11 mouse cellular contexts compared by ENCODE assay signal in genomic region chr19:50441099-50441498, GRCm38 (mm10).
DNase-seq lines count a peak whose midpoint lies in the region; ATAC-seq lines count a peak whose summit lies in the region.
"Had no signal": no experiment of that assay in that cellular context is flagged by ENCODE, and none has a peak within 500 bp of the region (broad histone marks: within the 10 kb centered on the region; RNA-seq: fewer than 3 reads in every experiment).

No protein-coding gene starts in this region.

- WGBS in kidney, embryonic 15.5 days: 24% methylated on average over 4 of the region's 4 CpGs
- WGBS in kidney, embryonic 14.5 days: 14% methylated on average over 4 of the region's 4 CpGs
- WGBS in forebrain, embryonic 13.5 days: 2% methylated on average over 4 of the region's 4 CpGs
- 4% methylated on average over 4 of the region's 4 CpGs for WGBS in hindbrain, embryonic 16.5 days
- 6% methylated on average over 4 of the region's 4 CpGs for WGBS in neural tube, embryonic 15.5 days

- no peak overlapping the region for H3K27ac ChIP-seq in kidney, embryonic 15.5 days
- H3K27ac ChIP-seq in kidney, embryonic 14.5 days (ENCODE audit: low read depth, low read length): no peak overlapping the region
- peak overlapping the region; percentile 63 for H3K27ac ChIP-seq in forebrain, embryonic 13.5 days
- no peak overlapping the region; the same call in 1 of the 2 replicates for H3K27ac ChIP-seq in hindbrain, embryonic 16.5 days (ENCODE audit: low read depth, low read length)
- H3K27ac ChIP-seq in neural tube, embryonic 15.5 days (replicated peaks): no peak overlapping the region
- H3K27ac ChIP-seq: lung, embryonic 15.5 days; stomach, postnatal 0 days had no signal

- H3K4me2 ChIP-seq in kidney, embryonic 15.5 days: peak overlapping the region; percentile 46
- no peak overlapping the region; the same call in 1 of the 2 replicates for H3K4me2 ChIP-seq in kidney, embryonic 14.5 days (replicated peaks; ENCODE audit: low read depth, low read length)
- peak overlapping the region; percentile 55 for H3K4me2 ChIP-seq in forebrain, embryonic 13.5 days
- peak overlapping the region; percentile 43 for H3K4me2 ChIP-seq in hindbrain, embryonic 16.5 days (ENCODE audit: low read length)
- peak overlapping the region; percentile 50 for H3K4me2 ChIP-seq in neural tube, embryonic 15.5 days

- DNase-seq in ovary, adult 18-20 months (ENCODE audit: low spot score): no peak
- no peak for DNase-seq in right cerebral cortex, postnatal 14 days
- DNase-seq: kidney, postnatal 25 days; right cerebral cortex, postnatal 4 days had no signal

- no peak for ATAC-seq in kidney, embryonic 15.5 days (replicated peaks; ENCODE audit: low FRiP score)
- no peak for ATAC-seq in kidney, embryonic 14.5 days (ENCODE audit: low FRiP score, low TSS enrichment)
- peak; percentile 62; the same call in 1 of the 2 replicates for ATAC-seq in forebrain, embryonic 13.5 days
- no peak for ATAC-seq in hindbrain, embryonic 16.5 days
- 0 out of 2 replicates have a peak, but pooled peaks have one; percentile 12 for ATAC-seq in neural tube, embryonic 15.5 days (ENCODE audit: low FRiP score)

- no peak overlapping the region for H3K4me3 ChIP-seq in kidney, embryonic 15.5 days (replicated peaks)
- no peak overlapping the region for H3K4me3 ChIP-seq in kidney, embryonic 14.5 days (ENCODE audit: low read length)
- H3K4me3 ChIP-seq in forebrain, embryonic 13.5 days: no peak overlapping the region
- H3K4me3 ChIP-seq in hindbrain, embryonic 16.5 days (ENCODE audit: low read length): no peak overlapping the region
- H3K4me3 ChIP-seq in neural tube, embryonic 15.5 days (replicated peaks): no peak overlapping the region
- H3K4me3 ChIP-seq: lung, embryonic 15.5 days had no signal

- no peaks in the 10 kb centered on the region for H3K9me3 ChIP-seq in kidney, embryonic 15.5 days (replicated peaks)
- H3K9me3 ChIP-seq in kidney, embryonic 14.5 days (ENCODE audit: control insufficient read depth, low read length): no peaks in the 10 kb centered on the region
- no peaks in the 10 kb centered on the region for H3K9me3 ChIP-seq in forebrain, embryonic 13.5 days (replicated peaks)
- no peaks in the 10 kb centered on the region for H3K9me3 ChIP-seq in hindbrain, embryonic 16.5 days (ENCODE audit: control insufficient read depth, low read length)
- H3K9me3 ChIP-seq in neural tube, embryonic 15.5 days (replicated peaks): no peaks in the 10 kb centered on the region
- H3K9me3 ChIP-seq: lung, embryonic 15.5 days had no signal

- no peaks in the 10 kb centered on the region for H3K36me3 ChIP-seq in kidney, embryonic 15.5 days
- no peaks in the 10 kb centered on the region for H3K36me3 ChIP-seq in kidney, embryonic 14.5 days (ENCODE audit: control insufficient read depth, insufficient read depth, low read length)
- H3K36me3 ChIP-seq in forebrain, embryonic 13.5 days (ENCODE audit: poor library complexity, severe bottlenecking): no peaks in the 10 kb centered on the region
- H3K36me3 ChIP-seq in hindbrain, embryonic 16.5 days (ENCODE audit: control insufficient read depth, insufficient read depth, low read length): no peaks in the 10 kb centered on the region
- H3K36me3 ChIP-seq in neural tube, embryonic 15.5 days: no peaks in the 10 kb centered on the region
- H3K36me3 ChIP-seq: lung, embryonic 15.5 days had no signal

- no peaks in the 10 kb centered on the region for H3K27me3 ChIP-seq in kidney, embryonic 15.5 days
- no peaks in the 10 kb centered on the region for H3K27me3 ChIP-seq in kidney, embryonic 14.5 days (ENCODE audit: control insufficient read depth, insufficient read depth, low read length)
- no peaks in the 10 kb centered on the region; the same call in 1 of the 2 replicates for H3K27me3 ChIP-seq in forebrain, embryonic 13.5 days
- H3K27me3 ChIP-seq in hindbrain, embryonic 16.5 days (replicated peaks; ENCODE audit: control insufficient read depth, insufficient read depth, low read length): no peaks in the 10 kb centered on the region
- H3K27me3 ChIP-seq in neural tube, embryonic 15.5 days (replicated peaks): no peaks in the 10 kb centered on the region
- H3K27me3 ChIP-seq: lung, embryonic 15.5 days had no signal

- H3K9ac ChIP-seq in kidney, embryonic 15.5 days: no peak overlapping the region
- no peak overlapping the region for H3K9ac ChIP-seq in kidney, embryonic 14.5 days (ENCODE audit: low read depth, low read length)
- H3K9ac ChIP-seq in forebrain, embryonic 13.5 days: no peak overlapping the region
- H3K9ac ChIP-seq in hindbrain, embryonic 16.5 days (ENCODE audit: low read depth, low read length): no peak overlapping the region
- no peak overlapping the region for H3K9ac ChIP-seq in neural tube, embryonic 15.5 days (replicated peaks)
- H3K9ac ChIP-seq: lung, embryonic 15.5 days had no signal

- H3K4me1 ChIP-seq in kidney, embryonic 15.5 days: peaks cover 26% of the 10 kb centered on the region
- peaks cover 11% of the 10 kb centered on the region; the same call in 1 of the 2 replicates for H3K4me1 ChIP-seq in kidney, embryonic 14.5 days (ENCODE audit: control insufficient read depth, insufficient read depth, low read length)
- H3K4me1 ChIP-seq in forebrain, embryonic 13.5 days: peaks cover 33% of the 10 kb centered on the region
- H3K4me1 ChIP-seq in hindbrain, embryonic 16.5 days (ENCODE audit: control insufficient read depth, insufficient read depth, low read depth, low read length): peaks cover 19% of the 10 kb centered on the region
- peaks cover 40% of the 10 kb centered on the region for H3K4me1 ChIP-seq in neural tube, embryonic 15.5 days
- H3K4me1 ChIP-seq: lung, embryonic 15.5 days had no signal

Comparison
In these comparisons a context has a peak if more than half of its experiments do, and no peak if none do; other contexts are left out.
1. ATAC-seq: peak in forebrain, embryonic 13.5 days (single experiment) and neural tube, embryonic 15.5 days (single experiment); none in kidney, embryonic 15.5 days (single experiment), kidney, embryonic 14.5 days (single experiment) and hindbrain, embryonic 16.5 days (single experiment).